Mouse (Mus musculus) liver, embryonic 14.5 days (tissue): ENCODE measurements around the gene St6galnac4.

ENCODE experiments used
- CTCF ChIP-seq: IDR thresholded peaks from 2 replicates; pipeline ENCODE4 v1.5.1; 2016; ENCODE audit warnings: antibody characterized with exemption, low read depth, control low read depth
- EP300 ChIP-seq: IDR thresholded peaks from 2 replicates; pipeline ENCODE4 v1.6.1; 2016; ENCODE audit warnings: antibody characterized with exemption, low read depth

- TF ChIP-seq EP300 (no peak), CTCF (no peak)
Observed at GRCm38 (mm10) chr2:32574497-32574896, 12.4 kb upstream of the St6galnac4 start, which contains the start of gene Pip5kl1.
